Mouse (Mus musculus) neural tube, embryonic 11.5 days (tissue): ENCODE results near the gene Lyve1. TPM values are rescaled to one million over a fixed set of nuclear protein-coding genes. Genes with fewer than 3 reads are reported as not detected.

Source experiments
- ATAC-seq: fragments of 200-750 bp; cut with Nextera tagmentation; 2 replicates; pipeline ENCODE4 v1.8.0; 2017; ENCODE audit warnings: moderate number of reproducible peaks, mild to moderate bottlenecking, moderate TSS enrichment, moderate library complexity; ENCODE audit not compliant: insufficient read depth, low FRiP score, low TSS enrichment
- DNase-seq: peaks from one replicate; pipeline ENCODE4 v3.0.0-alpha.2; 2015; ENCODE audit warnings: low spot score
- H3K27ac ChIP-seq: fragments of 300-500 bp; sonication (generic); 2 replicates; pipeline ENCODE4 v1.5.1; 2014; ENCODE audit warnings: low read depth, mild to moderate bottlenecking, low read length
- H3K27me3 ChIP-seq: fragments of 300-500 bp; sonication (generic); 2 replicates; pipeline ENCODE4 v1.6.1; 2014; ENCODE audit warnings: mild to moderate bottlenecking, low read length, mixed read lengths; ENCODE audit not compliant: control insufficient read depth, insufficient read depth
- H3K36me3 ChIP-seq: fragments of 300-500 bp; sonication (generic); 2 replicates; pipeline ENCODE4 v1.6.1; 2014; ENCODE audit warnings: mild to moderate bottlenecking, low read length, moderate library complexity, mixed read lengths; ENCODE audit not compliant: control insufficient read depth, insufficient read depth
- H3K4me1 ChIP-seq: fragments of 300-500 bp; sonication (generic); 2 replicates; pipeline ENCODE4 v1.6.1; 2014; ENCODE audit warnings: low read length, mixed read lengths; ENCODE audit not compliant: control insufficient read depth, insufficient read depth
- H3K4me2 ChIP-seq: fragments of 300-500 bp; sonication (generic); 2 replicates; pipeline ENCODE4 v1.6.1; 2014; ENCODE audit warnings: low read depth, mild to moderate bottlenecking, moderate library complexity
- H3K4me3 ChIP-seq: fragments of 300-500 bp; sonication (generic); 2 replicates; pipeline ENCODE4 v1.5.1; 2014; ENCODE audit warnings: low read depth, low read length
- H3K9ac ChIP-seq: fragments of 300-500 bp; sonication (generic); 2 replicates; pipeline ENCODE4 v1.6.1; 2014; ENCODE audit warnings: mild to moderate bottlenecking, low read length
- H3K9me3 ChIP-seq: fragments of 300-500 bp; sonication (generic); 2 replicates; pipeline ENCODE4 v1.6.1; 2016; ENCODE audit warnings: low read length; ENCODE audit not compliant: control insufficient read depth
- WGBS: fragments of 180-500 bp; shearing (Covaris S2); extraction: QIAGEN DNeasy Blood & Tissue Kit; methylation state at CpG from one replicate; pipeline ENCODE4 v1.1.7; 2014; 5-methylcytosine and 5-hydroxymethylcytosine counted together
- polyA plus RNA-seq: library from polyadenylated mRNA; unstranded; fragments of >200 nt; fragmentation: Nextera tagmentation; extraction: Ambion mirVana; gene quantifications from 2 replicates; pipeline ENCODE4 v1.2.1, GENCODE M21; 2014

Lyve1 gene
- polyA plus RNA-seq, 1 experiment from 2014 or later: 1.6 TPM

DNA sequence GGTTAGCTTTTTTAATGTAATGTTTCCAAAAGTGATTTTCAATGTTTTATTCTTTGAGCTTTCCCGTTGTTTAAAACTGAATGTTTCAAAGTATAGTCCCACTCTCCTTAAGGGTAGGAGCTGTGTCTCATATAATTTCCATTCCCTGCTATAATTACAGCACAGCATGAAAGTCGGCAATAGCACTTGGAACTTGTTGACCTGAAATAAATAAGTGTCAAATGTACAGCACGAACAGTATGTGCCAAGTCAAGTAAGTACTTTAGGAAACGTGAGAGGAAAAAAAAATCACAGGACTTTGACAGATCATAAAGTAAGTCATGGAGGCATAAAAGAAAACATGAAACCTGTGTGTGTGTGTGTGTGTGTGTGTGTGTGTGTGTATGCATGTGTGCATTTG lies 41.0 kb downstream of the Lyve1 start:
- Histone ChIP-seq H3K27me3 (no peaks in the 10 kb centered on the region), H3K4me3 (no peak overlapping the region), H3K27ac (no peak overlapping the region), H3K9me3 (no peaks in the 10 kb centered on the region), H3K9ac (no peak overlapping the region), H3K4me2 (no peak overlapping the region), H3K36me3 (0 out of 2 replicates have a peak, but pooled peaks cover 3% of the 10 kb centered on the region), H3K4me1 (no peaks in the 10 kb centered on the region)
- 78% methylated on average over 4 of the region's 4 CpGs for WGBS
- ATAC-seq (no peak), DNase-seq (no peak)

DNA sequence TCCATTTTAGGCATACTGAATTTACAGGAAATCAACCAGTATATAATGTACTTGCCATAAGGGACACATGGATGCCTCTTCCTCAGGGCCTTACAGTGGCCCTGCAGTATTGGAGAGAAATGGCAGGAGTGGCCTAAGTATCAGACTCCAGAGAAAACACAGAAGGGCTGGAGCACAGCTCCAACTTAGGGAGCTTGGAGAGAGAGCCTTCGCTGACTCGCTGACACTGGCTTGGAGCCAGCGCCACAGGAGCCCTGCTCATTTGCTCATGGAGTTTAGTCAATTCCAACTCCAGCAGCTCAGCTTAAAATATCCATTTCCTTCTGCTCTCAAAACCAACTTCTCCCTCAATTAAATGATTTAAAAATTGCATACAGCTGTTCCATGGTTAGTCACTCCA lies 41.4 kb downstream of the Lyve1 start:
- Histone ChIP-seq H3K36me3 (0 out of 2 replicates have a peak, but pooled peaks cover 3% of the 10 kb centered on the region), H3K4me2 (no peak overlapping the region), H3K4me3 (no peak overlapping the region), H3K27me3 (no peaks in the 10 kb centered on the region), H3K27ac (no peak overlapping the region), H3K9me3 (no peaks in the 10 kb centered on the region), H3K4me1 (no peaks in the 10 kb centered on the region), H3K9ac (no peak overlapping the region)
- WGBS: 79% methylated on average over 3 of the region's 3 CpGs
- ATAC-seq (no peak), DNase-seq (peak; percentile 44)

GRCm38 (mm10) chr7:110821068-110821467 lies 42.0 kb downstream of the Lyve1 start:
- WGBS: 16% methylated on average over 5 of the region's 5 CpGs
- ATAC-seq: no peak; the same call in 1 of the 2 replicates

DNA sequence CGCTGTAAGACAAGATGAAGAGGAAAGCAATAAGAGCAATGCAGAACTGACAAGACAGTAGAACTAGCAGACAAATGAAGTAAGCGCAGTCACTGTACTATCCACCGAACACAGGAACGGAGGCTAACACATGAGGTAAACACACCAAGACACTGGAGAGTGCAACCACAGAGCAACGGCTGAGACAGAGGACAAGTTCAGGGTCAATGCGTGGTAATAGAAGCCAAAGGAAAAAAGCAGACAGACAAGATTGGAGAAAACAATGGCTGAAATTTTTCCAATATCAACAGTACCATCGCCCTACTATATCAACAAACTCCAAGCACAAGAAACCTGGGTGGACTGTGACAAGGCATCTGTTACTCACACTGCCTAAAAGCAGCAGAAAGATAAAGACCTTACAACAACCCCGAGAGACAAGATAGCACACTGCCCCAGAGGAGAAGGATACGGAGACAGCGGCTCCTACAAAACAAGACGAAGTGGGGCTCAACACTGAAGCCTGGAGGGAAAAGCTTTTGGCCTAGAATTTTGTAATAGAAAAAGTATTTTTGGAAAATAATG lies 44.2 kb downstream of the Lyve1 start:
- Histone ChIP-seq H3K4me2 (no peak overlapping the region), H3K36me3 (no peaks in the 10 kb centered on the region), H3K27me3 (no peaks in the 10 kb centered on the region), H3K9ac (no peak overlapping the region), H3K9me3 (no peaks in the 10 kb centered on the region), H3K4me3 (no peak overlapping the region), H3K4me1 (no peaks in the 10 kb centered on the region), H3K27ac (no peak overlapping the region)
- WGBS: 91% methylated on average over 11 of the region's 11 CpGs
- DNase-seq (no peak), ATAC-seq (no peak)

More at GRCm38 (mm10) chr7:110821068-110821467, 42.0 kb downstream of the Lyve1 start:
- no peak overlapping the region for H3K9ac ChIP-seq
- H3K4me2 ChIP-seq: no peak overlapping the region
- no peak overlapping the region for H3K4me3 ChIP-seq
- H3K36me3 ChIP-seq: 0 out of 2 replicates have a peak, but pooled peaks cover 3% of the 10 kb centered on the region
- no peaks in the 10 kb centered on the region for H3K9me3 ChIP-seq
- H3K4me1 ChIP-seq: no peaks in the 10 kb centered on the region
- DNase-seq: peak; percentile 21
- H3K27ac ChIP-seq: no peak overlapping the region
- H3K27me3 ChIP-seq: no peaks in the 10 kb centered on the region

GRCm38 (mm10) chr7:110818206-110818605 lies 44.8 kb downstream of the Lyve1 start:
- no peak overlapping the region for H3K9ac ChIP-seq
- H3K4me2 ChIP-seq: no peak overlapping the region
- 86% methylated on average over 6 of the region's 6 CpGs for WGBS
- H3K27me3 ChIP-seq: no peaks in the 10 kb centered on the region
- H3K4me1 ChIP-seq: no peaks in the 10 kb centered on the region
- H3K9me3 ChIP-seq: no peaks in the 10 kb centered on the region
- DNase-seq: no peak
- H3K36me3 ChIP-seq: no peaks in the 10 kb centered on the region
- ATAC-seq: no peak
- no peak overlapping the region for H3K27ac ChIP-seq
- H3K4me3 ChIP-seq: no peak overlapping the region

GRCm38 (mm10) chr7:110816037-110816436 lies 47.0 kb downstream of the Lyve1 start:
- Histone ChIP-seq H3K36me3 (no peaks in the 10 kb centered on the region), H3K4me1 (no peaks in the 10 kb centered on the region), H3K4me3 (no peak overlapping the region), H3K4me2 (no peak overlapping the region), H3K27ac (no peak overlapping the region), H3K9me3 (no peaks in the 10 kb centered on the region), H3K27me3 (no peaks in the 10 kb centered on the region), H3K9ac (no peak overlapping the region)
- peak; percentile 38 for DNase-seq
- WGBS: 70% methylated on average over 5 of the region's 5 CpGs
- ATAC-seq: no peak

GRCm38 (mm10) chr7:110813983-110814382 lies 49.1 kb downstream of the Lyve1 start:
- H3K27me3 ChIP-seq: no peaks in the 10 kb centered on the region
- no peak overlapping the region for H3K27ac ChIP-seq
- no peak overlapping the region for H3K9ac ChIP-seq
- H3K36me3 ChIP-seq: no peaks in the 10 kb centered on the region
- no peaks in the 10 kb centered on the region for H3K4me1 ChIP-seq
- H3K4me3 ChIP-seq: no peak overlapping the region
- 90% methylated on average over 1 of the region's 1 CpGs for WGBS
- no peak overlapping the region for H3K4me2 ChIP-seq
- no peaks in the 10 kb centered on the region for H3K9me3 ChIP-seq
- ATAC-seq (no peak), DNase-seq (no peak)

GRCm38 (mm10) chr7:110811529-110811928 lies 51.5 kb downstream of the Lyve1 start:
- H3K36me3 ChIP-seq: no peaks in the 10 kb centered on the region
- DNase-seq: no peak
- H3K9ac ChIP-seq: no peak overlapping the region
- H3K27ac ChIP-seq: no peak overlapping the region
- no peak overlapping the region for H3K4me2 ChIP-seq
- no peaks in the 10 kb centered on the region for H3K9me3 ChIP-seq
- no peak overlapping the region for H3K4me3 ChIP-seq
- WGBS: 85% methylated on average over 5 of the region's 5 CpGs
- H3K4me1 ChIP-seq: no peaks in the 10 kb centered on the region
- no peaks in the 10 kb centered on the region for H3K27me3 ChIP-seq
- ATAC-seq: no peak

DNA sequence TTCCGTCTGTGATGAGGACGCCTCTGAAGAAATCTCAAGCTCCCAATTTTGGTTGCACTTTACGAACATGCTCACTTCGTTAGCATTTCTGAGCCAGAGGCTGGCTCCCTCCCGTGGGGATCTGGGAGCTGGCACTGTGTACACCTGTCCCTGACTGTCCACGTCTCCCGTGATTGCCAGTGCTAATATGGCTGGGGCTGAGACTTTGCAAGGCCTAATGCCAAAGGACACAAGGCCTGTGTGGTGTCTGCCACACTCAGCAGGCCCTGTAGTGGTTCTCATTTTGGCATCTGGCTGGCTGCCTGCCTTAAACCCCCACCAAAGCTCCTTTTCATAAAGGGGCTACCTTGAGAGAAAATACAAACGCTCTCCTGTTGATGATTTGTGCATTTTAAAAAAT lies 52.0 kb downstream of the Lyve1 start:
- 88% methylated on average over 8 of the region's 8 CpGs for WGBS
- Histone ChIP-seq H3K9ac (no peak overlapping the region), H3K36me3 (no peaks in the 10 kb centered on the region), H3K27me3 (no peaks in the 10 kb centered on the region), H3K9me3 (no peaks in the 10 kb centered on the region), H3K4me1 (no peaks in the 10 kb centered on the region), H3K4me3 (no peak overlapping the region), H3K4me2 (no peak overlapping the region), H3K27ac (no peak overlapping the region)
- no peak for DNase-seq
- no peak for ATAC-seq
